Comparison of ENCODE assay signal across 14 mouse cellular contexts in the genomic region with DNA sequence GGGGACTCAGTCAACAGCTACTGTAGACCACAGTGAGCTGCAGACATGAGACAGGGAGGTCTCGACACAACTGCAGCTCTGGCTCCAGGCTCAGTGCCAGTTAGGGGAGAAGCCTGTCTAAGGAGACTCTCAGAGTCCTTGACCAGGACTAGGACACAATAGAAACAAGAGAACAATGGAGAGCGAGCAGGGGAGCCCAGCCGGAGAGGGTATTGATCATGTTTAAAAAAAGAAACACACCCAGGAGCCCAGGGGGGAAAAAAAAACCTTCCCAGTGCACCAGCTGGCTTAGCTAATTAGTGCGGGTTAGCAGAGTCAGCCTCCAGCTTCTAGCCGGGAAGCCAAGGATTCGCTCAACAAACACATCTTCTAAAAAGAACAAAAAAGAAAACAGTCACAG.
DNase-seq lines count a peak whose midpoint lies in the region; ATAC-seq and TF ChIP-seq lines count a peak whose summit lies in the region.
"Had no signal": no experiment of that assay in that cellular context is flagged by ENCODE, and none has a peak within 500 bp of the region (broad histone marks: within the 10 kb centered on the region; RNA-seq: fewer than 3 reads in every experiment).

No protein-coding gene starts in this region.

- ATAC-seq in hindbrain, embryonic 13.5 days (ENCODE audit: low FRiP score), result no peak
- ATAC-seq in hindbrain, embryonic 14.5 days (ENCODE audit: low FRiP score), result no peak
- no peak for ATAC-seq in embryonic facial prominence, embryonic 11.5 days (replicated peaks; ENCODE audit: insufficient number of reproducible peaks, low FRiP score, low TSS enrichment, low read depth)
- ATAC-seq in stomach, postnatal 0 days (ENCODE audit: low FRiP score, low TSS enrichment), result no peak
- ATAC-seq: liver, embryonic 12.5 days had no signal

- no peak for TF ChIP-seq CTCF in stomach, postnatal 0 days (IDR thresholded peaks at IDR 0.05; ENCODE audit: low read depth)

- H3K4me2 ChIP-seq in hindbrain, embryonic 13.5 days, result no peak overlapping the region
- H3K4me2 ChIP-seq in hindbrain, embryonic 14.5 days (replicated peaks), result no peak overlapping the region
- no peak overlapping the region for H3K4me2 ChIP-seq in embryonic facial prominence, embryonic 11.5 days (ENCODE audit: low read depth, low read length)
- H3K4me2 ChIP-seq in stomach, postnatal 0 days (replicated peaks; ENCODE audit: low read depth), result no peak overlapping the region
- H3K4me2 ChIP-seq: liver, embryonic 12.5 days had no signal

- H3K27ac ChIP-seq in hindbrain, embryonic 13.5 days, result 0 out of 2 replicates have a peak overlapping the region, but pooled peaks have one; percentile 3
- H3K27ac ChIP-seq in hindbrain, embryonic 14.5 days, result no peak overlapping the region; the same call in 1 of the 2 replicates
- H3K27ac ChIP-seq in embryonic facial prominence, embryonic 11.5 days (replicated peaks; ENCODE audit: low read depth, low read length), result no peak overlapping the region
- H3K27ac ChIP-seq in stomach, postnatal 0 days (replicated peaks), result peak overlapping the region; percentile 35; the same call in 1 of the 2 replicates
- H3K27ac ChIP-seq: liver, embryonic 12.5 days had no signal

- DNase-seq in hindbrain, embryonic 14.5 days (ENCODE audit: low spot score), result no peak
- DNase-seq in testis, postnatal 14 days (ENCODE audit: low spot score), result peak; percentile 10
- DNase-seq in testis, postnatal 10 days (ENCODE audit: low spot score), result no peak
- DNase-seq in embryonic facial prominence, embryonic 11.5 days (ENCODE audit: low spot score), result peak; percentile 27
- no peak for DNase-seq in stomach, postnatal 0 days (ENCODE audit: low spot score)
- no peak for DNase-seq in kidney, adult 8-10 months
- no peak for DNase-seq in gastrocnemius, postnatal 36 days
- DNase-seq: adrenal gland, postnatal 10 days; heart, postnatal 10 days; kidney, adult 11 months; lung, postnatal 36 days had no signal

- H3K9ac ChIP-seq in hindbrain, embryonic 13.5 days, result no peak overlapping the region
- no peak overlapping the region for H3K9ac ChIP-seq in hindbrain, embryonic 14.5 days
- H3K9ac ChIP-seq in embryonic facial prominence, embryonic 11.5 days (replicated peaks; ENCODE audit: low read length), result no peak overlapping the region
- no peak overlapping the region for H3K9ac ChIP-seq in stomach, postnatal 0 days (ENCODE audit: low read length)
- H3K9ac ChIP-seq: liver, embryonic 12.5 days had no signal

- H3K36me3 ChIP-seq in hindbrain, embryonic 13.5 days, result no peaks in the 10 kb centered on the region
- no peaks in the 10 kb centered on the region for H3K36me3 ChIP-seq in hindbrain, embryonic 14.5 days (replicated peaks; ENCODE audit: control insufficient read depth, insufficient read depth)
- no peaks in the 10 kb centered on the region for H3K36me3 ChIP-seq in embryonic facial prominence, embryonic 11.5 days (replicated peaks; ENCODE audit: control insufficient read depth, insufficient read depth, low read depth, low read length)
- H3K36me3 ChIP-seq in stomach, postnatal 0 days (ENCODE audit: control insufficient read depth, insufficient read depth, low read length), result no peaks in the 10 kb centered on the region
- H3K36me3 ChIP-seq: liver, embryonic 12.5 days had no signal

- TF ChIP-seq EP300 in stomach, postnatal 0 days (optimal IDR thresholded peaks at IDR 0.05), result no peak

- H3K4me3 ChIP-seq in hindbrain, embryonic 13.5 days, result no peak overlapping the region
- no peak overlapping the region for H3K4me3 ChIP-seq in hindbrain, embryonic 14.5 days (replicated peaks; ENCODE audit: low read length)
- no peak overlapping the region for H3K4me3 ChIP-seq in embryonic facial prominence, embryonic 11.5 days (ENCODE audit: low read depth, low read length)
- H3K4me3 ChIP-seq in stomach, postnatal 0 days (ENCODE audit: low read depth, low read length), result no peak overlapping the region
- H3K4me3 ChIP-seq: liver, embryonic 12.5 days had no signal

- WGBS in hindbrain, embryonic 13.5 days, result 5% methylated on average over 6 of the region's 6 CpGs
- WGBS in hindbrain, embryonic 14.5 days, result 4% methylated on average over 6 of the region's 6 CpGs
- WGBS in embryonic facial prominence, embryonic 11.5 days, result 15% methylated on average over 6 of the region's 6 CpGs
- 37% methylated on average over 6 of the region's 6 CpGs for WGBS in stomach, postnatal 0 days

- peaks cover 23% of the 10 kb centered on the region for H3K4me1 ChIP-seq in hindbrain, embryonic 13.5 days (replicated peaks)
- H3K4me1 ChIP-seq in hindbrain, embryonic 14.5 days (replicated peaks; ENCODE audit: control insufficient read depth, insufficient read depth, low read length), result peaks cover 6% of the 10 kb centered on the region; the same call in 1 of the 2 replicates
- H3K4me1 ChIP-seq in embryonic facial prominence, embryonic 11.5 days (ENCODE audit: control insufficient read depth, insufficient read depth, low read length), result no peaks in the 10 kb centered on the region
- H3K4me1 ChIP-seq in stomach, postnatal 0 days (replicated peaks; ENCODE audit: control insufficient read depth, insufficient read depth), result 0 out of 2 replicates have a peak, but pooled peaks cover 2% of the 10 kb centered on the region
- H3K4me1 ChIP-seq: liver, embryonic 12.5 days had no signal

- intact Hi-C loops in gastrocnemius, postnatal 36 days (cut with DNase I), result no loop called here

- H3K9me3 ChIP-seq in hindbrain, embryonic 13.5 days, result peaks cover 4% of the 10 kb centered on the region; the same call in 1 of the 2 replicates
- H3K9me3 ChIP-seq in hindbrain, embryonic 14.5 days (ENCODE audit: control insufficient read depth, low read length), result no peaks in the 10 kb centered on the region
- H3K9me3 ChIP-seq in embryonic facial prominence, embryonic 11.5 days (replicated peaks; ENCODE audit: control insufficient read depth, low read length), result no peaks in the 10 kb centered on the region
- H3K9me3 ChIP-seq in stomach, postnatal 0 days (ENCODE audit: control insufficient read depth, low read length), result no peaks in the 10 kb centered on the region
- H3K9me3 ChIP-seq: liver, embryonic 12.5 days had no signal

- no peaks in the 10 kb centered on the region; the same call in 1 of the 2 replicates for H3K27me3 ChIP-seq in hindbrain, embryonic 13.5 days
- no peaks in the 10 kb centered on the region for H3K27me3 ChIP-seq in hindbrain, embryonic 14.5 days (ENCODE audit: control insufficient read depth, insufficient read depth, low read length)
- H3K27me3 ChIP-seq in embryonic facial prominence, embryonic 11.5 days (ENCODE audit: control insufficient read depth, insufficient read depth, low read length), result no peaks in the 10 kb centered on the region
- H3K27me3 ChIP-seq in stomach, postnatal 0 days (ENCODE audit: control insufficient read depth, insufficient read depth, low read length), result no peaks in the 10 kb centered on the region
- H3K27me3 ChIP-seq: CH12.LX; liver, embryonic 12.5 days had no signal

Comparison
In these comparisons a context has a peak if more than half of its experiments do, and no peak if none do; other contexts are left out.
1. H3K27ac ChIP-seq: peak in hindbrain, embryonic 13.5 days (single experiment) and stomach, postnatal 0 days (single experiment); none in hindbrain, embryonic 14.5 days (single experiment) and embryonic facial prominence, embryonic 11.5 days (single experiment).
2. DNase-seq: peak in testis, postnatal 14 days (single experiment) and embryonic facial prominence, embryonic 11.5 days (single experiment); none in hindbrain, embryonic 14.5 days (single experiment), testis, postnatal 10 days (single experiment), stomach, postnatal 0 days (single experiment), kidney, adult 8-10 months (0 of 2) and gastrocnemius, postnatal 36 days (0 of 2).